Mouse (Mus musculus) splenic B cell, adult 2 months (primary cell): ENCODE data around the gene Grin2c.

ENCODE experiments used
- DNase-seq: peaks from one replicate; pipeline ENCODE4 v3.0.0-alpha.2; 2011; ENCODE audit warnings: low read depth, low spot score
- H3K27me3 ChIP-seq: 2 replicates; pipeline ENCODE4 v1.6.1; 2012; ENCODE audit warnings: mild to moderate bottlenecking, low read length, moderate library complexity, mixed read lengths; ENCODE audit not compliant: control insufficient read depth, poor library complexity, insufficient read depth, severe bottlenecking
- H3K36me3 ChIP-seq: 2 replicates; pipeline ENCODE4 v1.6.1; 2012; ENCODE audit warnings: mild to moderate bottlenecking, low read length, moderate library complexity, mixed read lengths; ENCODE audit not compliant: control insufficient read depth, poor library complexity, insufficient read depth, severe bottlenecking

Gene Grin2c

GRCm38 (mm10) chr11:115275954-115276353, 8.9 kb upstream of the Grin2c start:
- Histone ChIP-seq H3K36me3 (peaks cover 2% of the 10 kb centered on the region; the same call in 1 of the 2 replicates), H3K27me3 (no peaks in the 10 kb centered on the region)
- no peak for DNase-seq

GRCm38 (mm10) chr11:115275509-115275908, 8.5 kb upstream of the Grin2c start:
- Histone ChIP-seq H3K36me3 (peaks cover 2% of the 10 kb centered on the region; the same call in 1 of the 2 replicates), H3K27me3 (no peaks in the 10 kb centered on the region)
- DNase-seq = no peak

GRCm38 (mm10) chr11:115274771-115275170, 7.7 kb upstream of the Grin2c start:
- Histone ChIP-seq H3K36me3 (peaks cover 2% of the 10 kb centered on the region; the same call in 1 of the 2 replicates), H3K27me3 (no peaks in the 10 kb centered on the region)
- no peak for DNase-seq

- DNase-seq = no peak
- no peaks in the 10 kb centered on the region for H3K27me3 ChIP-seq
- peaks cover 4% of the 10 kb centered on the region for H3K36me3 ChIP-seq
Observed at GRCm38 (mm10) chr11:115274178-115274577, 7.1 kb upstream of the Grin2c start.

- Histone ChIP-seq H3K36me3 (peaks cover 7% of the 10 kb centered on the region), H3K27me3 (no peaks in the 10 kb centered on the region)
- DNase-seq = no peak
Observed at GRCm38 (mm10) chr11:115273735-115274134, 6.7 kb upstream of the Grin2c start.

- H3K27me3 ChIP-seq = no peaks in the 10 kb centered on the region
- peaks cover 9% of the 10 kb centered on the region for H3K36me3 ChIP-seq
- DNase-seq = no peak
Observed at GRCm38 (mm10) chr11:115272894-115273498, 6.0 kb upstream of the Grin2c start.

- Histone ChIP-seq H3K27me3 (0 out of 2 replicates have a peak, but pooled peaks cover 2% of the 10 kb centered on the region), H3K36me3 (peaks cover 9% of the 10 kb centered on the region)
- DNase-seq = no peak
Observed at GRCm38 (mm10) chr11:115271481-115271880, 4.4 kb upstream of the Grin2c start.

GRCm38 (mm10) chr11:115271052-115271451, 4.0 kb upstream of the Grin2c start:
- Histone ChIP-seq H3K27me3 (0 out of 2 replicates have a peak, but pooled peaks cover 2% of the 10 kb centered on the region), H3K36me3 (peaks cover 9% of the 10 kb centered on the region)
- no peak for DNase-seq

GRCm38 (mm10) chr11:115270148-115270861, 3.3 kb upstream of the Grin2c start:
- peak; percentile 64 for DNase-seq

GRCm38 (mm10) chr11:115269330-115270066, 2.5 kb upstream of the Grin2c start:
- no peak for DNase-seq
- H3K27me3 ChIP-seq = 0 out of 2 replicates have a peak, but pooled peaks cover 2% of the 10 kb centered on the region
- peaks cover 9% of the 10 kb centered on the region for H3K36me3 ChIP-seq

More at GRCm38 (mm10) chr11:115270148-115270861, 3.3 kb upstream of the Grin2c start:
- H3K36me3 ChIP-seq = peaks cover 9% of the 10 kb centered on the region
- 0 out of 2 replicates have a peak, but pooled peaks cover 2% of the 10 kb centered on the region for H3K27me3 ChIP-seq

GRCm38 (mm10) chr11:115267958-115268357, 915 bp upstream of the Grin2c start:
- DNase-seq = no peak
- peaks cover 9% of the 10 kb centered on the region for H3K36me3 ChIP-seq
- H3K27me3 ChIP-seq = 0 out of 2 replicates have a peak, but pooled peaks cover 2% of the 10 kb centered on the region

GRCm38 (mm10) chr11:115266400-115266778, 654 bp downstream of the Grin2c start:
- no peak for DNase-seq
- Histone ChIP-seq H3K27me3 (0 out of 2 replicates have a peak, but pooled peaks cover 2% of the 10 kb centered on the region), H3K36me3 (peaks cover 8% of the 10 kb centered on the region)

- DNase-seq = no peak
Observed at GRCm38 (mm10) chr11:115265771-115266399, 1.2 kb downstream of the Grin2c start.

GRCm38 (mm10) chr11:115264862-115265668, 2.0 kb downstream of the Grin2c start:
- 0 out of 2 replicates have a peak, but pooled peaks cover 2% of the 10 kb centered on the region for H3K27me3 ChIP-seq
- H3K36me3 ChIP-seq = peaks cover 7% of the 10 kb centered on the region; the same call in 1 of the 2 replicates
- peak; percentile 54 for DNase-seq

More at GRCm38 (mm10) chr11:115265771-115266399, 1.2 kb downstream of the Grin2c start:
- 0 out of 2 replicates have a peak, but pooled peaks cover 2% of the 10 kb centered on the region for H3K27me3 ChIP-seq
- H3K36me3 ChIP-seq = peaks cover 7% of the 10 kb centered on the region; the same call in 1 of the 2 replicates
